Mouse (Mus musculus): ENCODE measurements around the gene Prune1. TPM values are rescaled to one million over a fixed set of nuclear protein-coding genes. Genes with fewer than 3 reads are reported as not detected.
A peak's percentile ranks its signal among the peaks of the same experiment; 100 is the strongest.

Prune1 gene
- 59.1 and 66.7 TPM in 2 replicates for polyA plus RNA-seq (2014; fragmentation: Nextera tagmentation; extraction: Ambion mirVana)

- Histone ChIP-seq H3K9me3 (ENCODE audit: control insufficient read depth, low read length) (no peaks in the 10 kb centered on the region), H3K27me3 (ENCODE audit: control insufficient read depth, insufficient read depth, low read length) (no peaks in the 10 kb centered on the region), H3K4me1 (ENCODE audit: control insufficient read depth, insufficient read depth, low read length) (peaks cover 21% of the 10 kb centered on the region), H3K27ac (ENCODE audit: low read depth, low read length) (peak within 1 kb of the TSS; percentile 88), H3K9ac (replicated peaks; ENCODE audit: low read depth, low read length) (peak within 1 kb of the TSS; percentile 88), H3K4me2 (ENCODE audit: low read depth, low read length) (peak within 1 kb of the TSS; percentile 57), H3K36me3 (ENCODE audit: control insufficient read depth, insufficient read depth, low read length) (no peaks in the 10 kb centered on the region), H3K4me3 (ENCODE audit: low read depth, low read length) (peak within 1 kb of the TSS; percentile 57)
- peak; percentile 90 for ATAC-seq (ENCODE audit: low read depth)
- under 1% methylated on average over 53 of the region's 53 CpGs for WGBS
Observed at GRCm38 (mm10) chr3:95281216-95282126, at the start of gene Prune1, which contains the start of gene Mindy1. TSS of gene Prune1 (minus strand) at chr3:95282076. TSS of gene Mindy1 (plus strand) at chr3:95281345.

GRCm38 (mm10) chr3:95331528-95331927 lies 49.7 kb upstream of the Prune1 start:
- no peak overlapping the region for H3K4me3 ChIP-seq (ENCODE audit: low read depth, low read length)
- H3K4me2 ChIP-seq (ENCODE audit: low read depth, low read length) = no peak overlapping the region
- H3K9me3 ChIP-seq (ENCODE audit: control insufficient read depth, low read length) = no peaks in the 10 kb centered on the region
- H3K4me1 ChIP-seq (ENCODE audit: control insufficient read depth, insufficient read depth, low read length) = no peaks in the 10 kb centered on the region
- H3K9ac ChIP-seq (replicated peaks; ENCODE audit: low read depth, low read length) = no peak overlapping the region
- H3K36me3 ChIP-seq (ENCODE audit: control insufficient read depth, insufficient read depth, low read length) = peaks cover 54% of the 10 kb centered on the region
- H3K27me3 ChIP-seq (ENCODE audit: control insufficient read depth, insufficient read depth, low read length) = no peaks in the 10 kb centered on the region
- WGBS = 91% methylated on average over 1 of the region's 1 CpGs
- no peak for ATAC-seq (ENCODE audit: low read depth)
- no peak overlapping the region for H3K27ac ChIP-seq (ENCODE audit: low read depth, low read length)

GRCm38 (mm10) chr3:95328803-95329404 lies 47.0 kb upstream of the Prune1 start:
- no peak overlapping the region for H3K9ac ChIP-seq (replicated peaks; ENCODE audit: low read depth, low read length)
- H3K4me2 ChIP-seq (ENCODE audit: low read depth, low read length) = no peak overlapping the region
- no peak overlapping the region for H3K27ac ChIP-seq (ENCODE audit: low read depth, low read length)
- H3K36me3 ChIP-seq (ENCODE audit: control insufficient read depth, insufficient read depth, low read length) = peaks cover 59% of the 10 kb centered on the region
- no peaks in the 10 kb centered on the region for H3K27me3 ChIP-seq (ENCODE audit: control insufficient read depth, insufficient read depth, low read length)
- no peak for ATAC-seq (ENCODE audit: low read depth)
- 94% methylated on average over 1 of the region's 1 CpGs for WGBS
- no peak overlapping the region for H3K4me3 ChIP-seq (ENCODE audit: low read depth, low read length)
- H3K9me3 ChIP-seq (ENCODE audit: control insufficient read depth, low read length) = no peaks in the 10 kb centered on the region
- no peaks in the 10 kb centered on the region for H3K4me1 ChIP-seq (ENCODE audit: control insufficient read depth, insufficient read depth, low read length)

- no peak overlapping the region for H3K4me2 ChIP-seq (ENCODE audit: low read depth, low read length)
- peaks cover 75% of the 10 kb centered on the region for H3K36me3 ChIP-seq (ENCODE audit: control insufficient read depth, insufficient read depth, low read length)
- no peak overlapping the region for H3K4me3 ChIP-seq (ENCODE audit: low read depth, low read length)
- no peak for ATAC-seq (ENCODE audit: low read depth)
- no peak overlapping the region for H3K27ac ChIP-seq (ENCODE audit: low read depth, low read length)
- WGBS = 94% methylated on average over 6 of the region's 6 CpGs
- H3K4me1 ChIP-seq (ENCODE audit: control insufficient read depth, insufficient read depth, low read length) = no peaks in the 10 kb centered on the region
- H3K9me3 ChIP-seq (ENCODE audit: control insufficient read depth, low read length) = no peaks in the 10 kb centered on the region
- no peak overlapping the region for H3K9ac ChIP-seq (replicated peaks; ENCODE audit: low read depth, low read length)
- no peaks in the 10 kb centered on the region for H3K27me3 ChIP-seq (ENCODE audit: control insufficient read depth, insufficient read depth, low read length)
Observed at GRCm38 (mm10) chr3:95324454-95325144, 42.7 kb upstream of the Prune1 start.

GRCm38 (mm10) chr3:95323429-95323828 lies 41.6 kb upstream of the Prune1 start:
- H3K27me3 ChIP-seq (ENCODE audit: control insufficient read depth, insufficient read depth, low read length) = no peaks in the 10 kb centered on the region
- H3K36me3 ChIP-seq (ENCODE audit: control insufficient read depth, insufficient read depth, low read length) = peaks cover 73% of the 10 kb centered on the region
- H3K27ac ChIP-seq (ENCODE audit: low read depth, low read length) = no peak overlapping the region
- H3K9ac ChIP-seq (replicated peaks; ENCODE audit: low read depth, low read length) = no peak overlapping the region
- ATAC-seq (ENCODE audit: low read depth) = no peak
- no peak overlapping the region for H3K4me3 ChIP-seq (ENCODE audit: low read depth, low read length)
- no peaks in the 10 kb centered on the region for H3K4me1 ChIP-seq (ENCODE audit: control insufficient read depth, insufficient read depth, low read length)
- no peak overlapping the region for H3K4me2 ChIP-seq (ENCODE audit: low read depth, low read length)
- WGBS = 98% methylated on average over 3 of the region's 3 CpGs
- H3K9me3 ChIP-seq (ENCODE audit: control insufficient read depth, low read length) = no peaks in the 10 kb centered on the region

- H3K4me2 ChIP-seq (ENCODE audit: low read depth, low read length) = no peak overlapping the region
- WGBS = 78% methylated on average over 12 of the region's 12 CpGs
- H3K4me1 ChIP-seq (ENCODE audit: control insufficient read depth, insufficient read depth, low read length) = peaks cover 12% of the 10 kb centered on the region; the same call in 1 of the 2 replicates
- no peaks in the 10 kb centered on the region for H3K27me3 ChIP-seq (ENCODE audit: control insufficient read depth, insufficient read depth, low read length)
- H3K36me3 ChIP-seq (ENCODE audit: control insufficient read depth, insufficient read depth, low read length) = peaks cover 43% of the 10 kb centered on the region
- no peaks in the 10 kb centered on the region for H3K9me3 ChIP-seq (ENCODE audit: control insufficient read depth, low read length)
- no peak overlapping the region for H3K27ac ChIP-seq (ENCODE audit: low read depth, low read length)
- no peak for ATAC-seq (ENCODE audit: low read depth)
- no peak overlapping the region for H3K4me3 ChIP-seq (ENCODE audit: low read depth, low read length)
- H3K9ac ChIP-seq (replicated peaks; ENCODE audit: low read depth, low read length) = no peak overlapping the region
Observed at GRCm38 (mm10) chr3:95319701-95320625, 38.1 kb upstream of the Prune1 start.

- WGBS = 64% methylated on average over 2 of the region's 2 CpGs
- H3K9ac ChIP-seq (replicated peaks; ENCODE audit: low read depth, low read length) = no peak overlapping the region
- no peaks in the 10 kb centered on the region for H3K27me3 ChIP-seq (ENCODE audit: control insufficient read depth, insufficient read depth, low read length)
Observed at GRCm38 (mm10) chr3:95319110-95319509, 37.2 kb upstream of the Prune1 start.

GRCm38 (mm10) chr3:95318548-95318947 lies 36.7 kb upstream of the Prune1 start:
- Histone ChIP-seq H3K27me3 (ENCODE audit: control insufficient read depth, insufficient read depth, low read length) (no peaks in the 10 kb centered on the region), H3K9ac (replicated peaks; ENCODE audit: low read depth, low read length) (no peak overlapping the region), H3K4me2 (ENCODE audit: low read depth, low read length) (no peak overlapping the region), H3K4me3 (ENCODE audit: low read depth, low read length) (no peak overlapping the region), H3K36me3 (ENCODE audit: control insufficient read depth, insufficient read depth, low read length) (peaks cover 29% of the 10 kb centered on the region), H3K9me3 (ENCODE audit: control insufficient read depth, low read length) (no peaks in the 10 kb centered on the region), H3K27ac (ENCODE audit: low read depth, low read length) (no peak overlapping the region), H3K4me1 (ENCODE audit: control insufficient read depth, insufficient read depth, low read length) (peaks cover 12% of the 10 kb centered on the region; the same call in 1 of the 2 replicates)
- WGBS = 44% methylated on average over 6 of the region's 6 CpGs
- no peak for ATAC-seq (ENCODE audit: low read depth)

More at GRCm38 (mm10) chr3:95319110-95319509, 37.2 kb upstream of the Prune1 start:
- ATAC-seq (ENCODE audit: low read depth) = no peak
- Histone ChIP-seq H3K4me3 (ENCODE audit: low read depth, low read length) (no peak overlapping the region), H3K4me1 (ENCODE audit: control insufficient read depth, insufficient read depth, low read length) (peaks cover 12% of the 10 kb centered on the region; the same call in 1 of the 2 replicates), H3K4me2 (ENCODE audit: low read depth, low read length) (no peak overlapping the region), H3K27ac (ENCODE audit: low read depth, low read length) (no peak overlapping the region), H3K36me3 (ENCODE audit: control insufficient read depth, insufficient read depth, low read length) (peaks cover 35% of the 10 kb centered on the region), H3K9me3 (ENCODE audit: control insufficient read depth, low read length) (no peaks in the 10 kb centered on the region)

Data from neural tube, embryonic 14.5 days (tissue).